ENCODE assay signal across 10 mouse cellular contexts in the genomic region with DNA sequence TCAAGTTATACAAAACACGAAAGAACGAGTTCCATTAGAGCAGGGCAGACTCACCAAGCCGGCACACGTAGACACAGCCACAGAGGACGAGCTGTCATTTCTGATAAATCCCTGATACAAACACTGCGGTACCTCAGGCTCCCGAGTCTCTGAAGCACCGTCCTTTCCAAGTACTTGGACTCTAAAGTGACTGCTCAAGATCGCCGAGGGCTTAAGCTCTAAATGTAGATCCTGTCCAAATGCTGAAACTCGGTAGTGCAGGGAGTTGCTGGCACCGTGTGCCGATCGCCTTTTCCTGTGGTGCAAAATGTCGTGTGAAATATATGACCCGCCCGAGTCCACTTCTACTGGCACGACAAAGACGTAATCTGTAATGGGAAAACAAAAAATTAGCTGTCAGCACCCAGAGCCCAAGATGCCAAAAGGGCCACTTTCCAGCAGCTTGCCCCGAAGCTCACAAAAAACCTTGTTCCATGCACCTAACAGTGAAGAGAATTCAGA. TPM values are rescaled to one million over a fixed set of nuclear protein-coding genes. Genes with fewer than 3 reads are reported as not detected.
DNase-seq lines count a peak whose midpoint lies in the region; ATAC-seq and TF ChIP-seq lines count a peak whose summit lies in the region.
"Had no signal": no experiment of that assay in that cellular context is flagged by ENCODE, and none has a peak within 500 bp of the region (broad histone marks: within the 10 kb centered on the region; RNA-seq: fewer than 3 reads in every experiment).

No protein-coding gene starts in this region.

- TF ChIP-seq EP300 in stomach, postnatal 0 days (optimal IDR thresholded peaks at IDR 0.05) = no peak

- no peak overlapping the region for H3K4me3 ChIP-seq in heart, embryonic 15.5 days
- H3K4me3 ChIP-seq in heart, embryonic 11.5 days (ENCODE audit: low read depth, low read length) = no peak overlapping the region
- H3K4me3 ChIP-seq in neural tube, embryonic 11.5 days (ENCODE audit: low read depth, low read length) = no peak overlapping the region
- peak overlapping the region; percentile 17; the same call in 1 of the 2 replicates for H3K4me3 ChIP-seq in hindbrain, embryonic 15.5 days
- no peak overlapping the region for H3K4me3 ChIP-seq in stomach, postnatal 0 days (ENCODE audit: low read depth, low read length)
- no peak overlapping the region for H3K4me3 ChIP-seq in kidney, adult 2 months (ENCODE audit: insufficient read depth, low read depth, low read length)
- H3K4me3 ChIP-seq: megakaryocyte, embryonic 14.5 days had no signal

- H3K27ac ChIP-seq in heart, embryonic 15.5 days = no peak overlapping the region
- H3K27ac ChIP-seq in heart, embryonic 11.5 days (ENCODE audit: low read depth, low read length) = no peak overlapping the region
- no peak overlapping the region for H3K27ac ChIP-seq in neural tube, embryonic 11.5 days (ENCODE audit: low read depth, low read length)
- H3K27ac ChIP-seq in hindbrain, embryonic 15.5 days (replicated peaks) = 0 out of 2 replicates have a peak overlapping the region, but pooled peaks have one; percentile 7
- no peak overlapping the region for H3K27ac ChIP-seq in stomach, postnatal 0 days (replicated peaks)
- H3K27ac ChIP-seq in kidney, adult 2 months (ENCODE audit: insufficient read depth, low read depth, low read length) = no peak overlapping the region

- no peak for TF ChIP-seq CTCF in stomach, postnatal 0 days (IDR thresholded peaks at IDR 0.05; ENCODE audit: low read depth)
- TF ChIP-seq CTCF in kidney, adult 2 months (conservative IDR thresholded peaks at IDR 0.05; ENCODE audit: insufficient read depth, insufficient read length, low read depth, low read length) = no peak

- no peak for TF ChIP-seq POLR2A in kidney, adult 2 months (IDR thresholded peaks at IDR 0.05; ENCODE audit: low read depth, low read length)

- H3K4me2 ChIP-seq in heart, embryonic 15.5 days = 0 out of 2 replicates have a peak overlapping the region, but pooled peaks have one; percentile 10
- H3K4me2 ChIP-seq in heart, embryonic 11.5 days = no peak overlapping the region
- H3K4me2 ChIP-seq in neural tube, embryonic 11.5 days (ENCODE audit: low read depth) = no peak overlapping the region
- H3K4me2 ChIP-seq in hindbrain, embryonic 15.5 days = peak overlapping the region; percentile 38
- H3K4me2 ChIP-seq in stomach, postnatal 0 days (replicated peaks; ENCODE audit: low read depth) = 0 out of 2 replicates have a peak overlapping the region, but pooled peaks have one; percentile 20

- no peak for ATAC-seq in heart, embryonic 15.5 days (replicated peaks; ENCODE audit: insufficient number of reproducible peaks, insufficient read depth, low FRiP score, low read depth)
- ATAC-seq in heart, embryonic 11.5 days (replicated peaks; ENCODE audit: insufficient number of reproducible peaks, low FRiP score, low TSS enrichment) = no peak
- no peak for ATAC-seq in neural tube, embryonic 11.5 days (ENCODE audit: insufficient read depth, low FRiP score, low TSS enrichment)
- ATAC-seq in hindbrain, embryonic 15.5 days (ENCODE audit: low FRiP score, low read depth) = no peak
- no peak for ATAC-seq in stomach, postnatal 0 days (ENCODE audit: low FRiP score, low TSS enrichment)

- H3K36me3 ChIP-seq in heart, embryonic 15.5 days = no peaks in the 10 kb centered on the region
- H3K36me3 ChIP-seq in heart, embryonic 11.5 days (ENCODE audit: control insufficient read depth, insufficient read depth, low read length) = no peaks in the 10 kb centered on the region
- H3K36me3 ChIP-seq in neural tube, embryonic 11.5 days (ENCODE audit: control insufficient read depth, insufficient read depth, low read length) = no peaks in the 10 kb centered on the region
- H3K36me3 ChIP-seq in hindbrain, embryonic 15.5 days = no peaks in the 10 kb centered on the region
- no peaks in the 10 kb centered on the region for H3K36me3 ChIP-seq in stomach, postnatal 0 days (ENCODE audit: control insufficient read depth, insufficient read depth, low read length)
- H3K36me3 ChIP-seq in kidney, adult 2 months (ENCODE audit: control insufficient read depth, insufficient read depth, low read length) = no peaks in the 10 kb centered on the region

- DNase-seq in neural tube, embryonic 11.5 days (ENCODE audit: low spot score) = peak; percentile 18
- DNase-seq in neural tube, embryonic 10.5 days (ENCODE audit: extremely low spot score, low spot score) = no peak
- DNase-seq in stomach, postnatal 0 days (ENCODE audit: low spot score) = no peak
- no peak for DNase-seq in kidney, adult 11 months
- no peak for DNase-seq in kidney, adult 2 months
- DNase-seq: thymus, adult 18-20 months had no signal

- H3K9ac ChIP-seq in heart, embryonic 15.5 days = no peak overlapping the region
- no peak overlapping the region for H3K9ac ChIP-seq in heart, embryonic 11.5 days (ENCODE audit: low read depth, low read length)
- no peak overlapping the region for H3K9ac ChIP-seq in neural tube, embryonic 11.5 days (ENCODE audit: low read length)
- no peak overlapping the region for H3K9ac ChIP-seq in hindbrain, embryonic 15.5 days
- no peak overlapping the region for H3K9ac ChIP-seq in stomach, postnatal 0 days (ENCODE audit: low read length)

- peaks cover 46% of the 10 kb centered on the region for H3K27me3 ChIP-seq in heart, embryonic 15.5 days
- H3K27me3 ChIP-seq in heart, embryonic 11.5 days (ENCODE audit: control insufficient read depth, insufficient read depth, low read length) = peaks cover 30% of the 10 kb centered on the region
- H3K27me3 ChIP-seq in neural tube, embryonic 11.5 days (ENCODE audit: control insufficient read depth, insufficient read depth, low read length) = peaks cover 26% of the 10 kb centered on the region
- peaks cover 2% of the 10 kb centered on the region; the same call in 1 of the 2 replicates for H3K27me3 ChIP-seq in hindbrain, embryonic 15.5 days
- H3K27me3 ChIP-seq in stomach, postnatal 0 days (ENCODE audit: control insufficient read depth, insufficient read depth, low read length) = peaks cover 4% of the 10 kb centered on the region; the same call in 1 of the 2 replicates
- H3K27me3 ChIP-seq in kidney, adult 2 months (replicated peaks; ENCODE audit: control insufficient read depth, insufficient read depth, low read length) = 0 out of 2 replicates have a peak, but pooled peaks cover 2% of the 10 kb centered on the region

- peaks cover 15% of the 10 kb centered on the region for H3K4me1 ChIP-seq in heart, embryonic 15.5 days (replicated peaks)
- peaks cover 8% of the 10 kb centered on the region for H3K4me1 ChIP-seq in heart, embryonic 11.5 days (ENCODE audit: control insufficient read depth, insufficient read depth, low read length)
- no peaks in the 10 kb centered on the region for H3K4me1 ChIP-seq in neural tube, embryonic 11.5 days (ENCODE audit: control insufficient read depth, insufficient read depth, low read length)
- H3K4me1 ChIP-seq in hindbrain, embryonic 15.5 days (replicated peaks) = peaks cover 33% of the 10 kb centered on the region
- H3K4me1 ChIP-seq in stomach, postnatal 0 days (replicated peaks; ENCODE audit: control insufficient read depth, insufficient read depth) = no peaks in the 10 kb centered on the region; the same call in 1 of the 2 replicates
- H3K4me1 ChIP-seq in kidney, adult 2 months (ENCODE audit: control insufficient read depth, insufficient read depth, low read length) = no peaks in the 10 kb centered on the region
- H3K4me1 ChIP-seq: megakaryocyte, embryonic 14.5 days had no signal

- no peaks in the 10 kb centered on the region for H3K9me3 ChIP-seq in heart, embryonic 15.5 days (replicated peaks)
- H3K9me3 ChIP-seq in heart, embryonic 11.5 days (replicated peaks; ENCODE audit: control insufficient read depth, low read length) = no peaks in the 10 kb centered on the region
- no peaks in the 10 kb centered on the region for H3K9me3 ChIP-seq in neural tube, embryonic 11.5 days (ENCODE audit: control insufficient read depth, low read length)
- no peaks in the 10 kb centered on the region for H3K9me3 ChIP-seq in hindbrain, embryonic 15.5 days
- no peaks in the 10 kb centered on the region for H3K9me3 ChIP-seq in stomach, postnatal 0 days (ENCODE audit: control insufficient read depth, low read length)

- WGBS in heart, embryonic 15.5 days = 37% methylated on average over 20 of the region's 20 CpGs
- WGBS in heart, embryonic 11.5 days (ENCODE audit: insufficient replicate concordance) = 51% methylated on average over 20 of the region's 20 CpGs
- WGBS in neural tube, embryonic 11.5 days = 69% methylated on average over 20 of the region's 20 CpGs
- 44% methylated on average over 20 of the region's 20 CpGs for whole genome bisulfite sequencing in hindbrain, embryonic 15.5 days
- 30% methylated on average over 20 of the region's 20 CpGs for WGBS in stomach, postnatal 0 days
- 58% methylated on average over 20 of the region's 20 CpGs for WGBS in kidney, adult 2 months

RNA-seq across cellular contexts. Expression of a gene that starts 3.7 kb away (rescaled TPM):
- 0.88 and 2.0 TPM in 2 replicates for polyA plus RNA-seq in heart, embryonic 15.5 days (2015; fragmentation: Nextera tagmentation; extraction: Ambion mirVana)
- 3.2 and 4.6 TPM in 2 replicates for polyA plus RNA-seq in heart, embryonic 11.5 days (2014; fragmentation: Nextera tagmentation; extraction: Ambion mirVana)
- polyA plus RNA-seq in neural tube, embryonic 11.5 days (2014; fragmentation: Nextera tagmentation; extraction: Ambion mirVana) = 0.86 and 1.0 TPM in 2 replicates
- polyA plus RNA-seq in hindbrain, embryonic 15.5 days (2015; fragmentation: Nextera tagmentation; extraction: Ambion mirVana) = 2.3 and 2.8 TPM in 2 replicates
- 0.53 and 0.90 TPM in 2 replicates for polyA plus RNA-seq in stomach, postnatal 0 days (2015; fragmentation: Nextera tagmentation; extraction: Ambion mirVana)
- polyA plus RNA-seq in kidney, adult 2 months (2012; rRNA removed) = not detected in 2 replicates

Comparison
In these comparisons a context has a peak if more than half of its experiments do, and no peak if none do; other contexts are left out.
1. H3K4me2 ChIP-seq: peak in heart, embryonic 15.5 days (single experiment), hindbrain, embryonic 15.5 days (single experiment) and stomach, postnatal 0 days (single experiment); none in heart, embryonic 11.5 days (single experiment) and neural tube, embryonic 11.5 days (single experiment).